Mouse (Mus musculus): Measurements from ENCODE around the gene D8Ertd738e. TPM values are rescaled to one million over a fixed set of nuclear protein-coding genes. Genes with fewer than 3 reads are reported as not detected.

Gene D8Ertd738e
- polyA plus RNA-seq, 1 experiment from 2014 or later: 292 TPM

GRCm38 (mm10) chr8:84208381-84209380 lies 40.8 kb downstream of the D8Ertd738e start:
- Histone ChIP-seq H3K9me3 (no peaks in the 10 kb centered on the region), H3K9ac (no peak overlapping the region), H3K27ac (peak overlapping the region; percentile 48; the same call in 1 of the 2 replicates), H3K4me2 (replicated peaks) (no peak overlapping the region), H3K4me3 (replicated peaks) (no peak overlapping the region), H3K4me1 (replicated peaks) (peaks cover 22% of the 10 kb centered on the region), H3K36me3 (peaks cover 23% of the 10 kb centered on the region; the same call in 1 of the 2 replicates), H3K27me3 (replicated peaks) (no peaks in the 10 kb centered on the region)
- WGBS: 63% methylated on average over 17 of the region's 17 CpGs
- ATAC-seq: no peak

GRCm38 (mm10) chr8:84207811-84208210 lies 41.7 kb downstream of the D8Ertd738e start:
- ATAC-seq: no peak
- Histone ChIP-seq H3K9ac (peak overlapping the region; percentile 21; the same call in 1 of the 2 replicates), H3K4me1 (replicated peaks) (peaks cover 30% of the 10 kb centered on the region), H3K4me3 (replicated peaks) (no peak overlapping the region), H3K27me3 (replicated peaks) (no peaks in the 10 kb centered on the region), H3K36me3 (peaks cover 22% of the 10 kb centered on the region; the same call in 1 of the 2 replicates), H3K4me2 (replicated peaks) (no peak overlapping the region), H3K27ac (peak overlapping the region; percentile 48), H3K9me3 (no peaks in the 10 kb centered on the region)
- WGBS: 56% methylated on average over 7 of the region's 7 CpGs

- no peak overlapping the region for H3K27ac ChIP-seq
- peaks cover 13% of the 10 kb centered on the region; the same call in 1 of the 2 replicates for H3K36me3 ChIP-seq
- no peak overlapping the region for H3K4me2 ChIP-seq (replicated peaks)
- no peak for ATAC-seq
- no peak overlapping the region for H3K9ac ChIP-seq
- peaks cover 40% of the 10 kb centered on the region for H3K4me1 ChIP-seq (replicated peaks)
- H3K27me3 ChIP-seq (replicated peaks): no peaks in the 10 kb centered on the region
- 96% methylated on average over 3 of the region's 3 CpGs for WGBS
- no peak overlapping the region for H3K4me3 ChIP-seq (replicated peaks)
- H3K9me3 ChIP-seq: no peaks in the 10 kb centered on the region
These were observed 42.9 kb downstream of the D8Ertd738e start for GRCm38 (mm10) chr8:84206666-84207065.

- H3K4me3 ChIP-seq (replicated peaks): no peak overlapping the region
- no peak for ATAC-seq
- H3K9me3 ChIP-seq: no peaks in the 10 kb centered on the region
- H3K36me3 ChIP-seq: 0 out of 2 replicates have a peak, but pooled peaks cover 8% of the 10 kb centered on the region
- 97% methylated on average over 5 of the region's 5 CpGs for WGBS
- H3K27ac ChIP-seq: no peak overlapping the region
- peaks cover 48% of the 10 kb centered on the region for H3K4me1 ChIP-seq (replicated peaks)
- H3K9ac ChIP-seq: no peak overlapping the region
- no peaks in the 10 kb centered on the region for H3K27me3 ChIP-seq (replicated peaks)
- H3K4me2 ChIP-seq (replicated peaks): no peak overlapping the region
These were observed 44.4 kb downstream of the D8Ertd738e start for GRCm38 (mm10) chr8:84205073-84205472.

GRCm38 (mm10) chr8:84203975-84204772 lies 45.3 kb downstream of the D8Ertd738e start:
- H3K27me3 ChIP-seq (replicated peaks): no peaks in the 10 kb centered on the region
- 48% methylated on average over 13 of the region's 13 CpGs for WGBS
- peak; percentile 9 for ATAC-seq
- H3K9ac ChIP-seq: peak overlapping the region; percentile 64
- 0 out of 2 replicates have a peak, but pooled peaks cover 4% of the 10 kb centered on the region for H3K36me3 ChIP-seq
- H3K4me3 ChIP-seq (replicated peaks): peak overlapping the region; percentile 73
- no peaks in the 10 kb centered on the region for H3K9me3 ChIP-seq
- peak overlapping the region; percentile 94 for H3K27ac ChIP-seq
- peak overlapping the region; percentile 94 for H3K4me2 ChIP-seq (replicated peaks)
- peaks cover 54% of the 10 kb centered on the region for H3K4me1 ChIP-seq (replicated peaks)

GRCm38 (mm10) chr8:84202938-84203917 lies 46.3 kb downstream of the D8Ertd738e start:
- Histone ChIP-seq H3K9me3 (no peaks in the 10 kb centered on the region), H3K4me3 (replicated peaks) (peak overlapping the region; percentile 73), H3K27me3 (replicated peaks) (no peaks in the 10 kb centered on the region), H3K4me2 (replicated peaks) (peak overlapping the region; percentile 94), H3K4me1 (replicated peaks) (peaks cover 61% of the 10 kb centered on the region), H3K9ac (peak overlapping the region; percentile 64), H3K27ac (peak overlapping the region; percentile 94), H3K36me3 (no peaks in the 10 kb centered on the region)
- ATAC-seq: peak; percentile 52
- 7% methylated on average over 34 of the region's 34 CpGs for WGBS

- Histone ChIP-seq H3K4me2 (replicated peaks) (peak overlapping the region; percentile 94), H3K27me3 (replicated peaks) (no peaks in the 10 kb centered on the region), H3K9ac (0 out of 2 replicates have a peak overlapping the region, but pooled peaks have one; percentile 12), H3K36me3 (no peaks in the 10 kb centered on the region), H3K9me3 (no peaks in the 10 kb centered on the region), H3K4me1 (replicated peaks) (peaks cover 61% of the 10 kb centered on the region), H3K4me3 (replicated peaks) (peak overlapping the region; percentile 73), H3K27ac (peak overlapping the region; percentile 94)
- WGBS: 78% methylated on average over 9 of the region's 9 CpGs
- no peak for ATAC-seq
These were observed 47.1 kb downstream of the D8Ertd738e start for GRCm38 (mm10) chr8:84202466-84202865.

GRCm38 (mm10) chr8:84201545-84202245 lies 47.8 kb downstream of the D8Ertd738e start:
- H3K27me3 ChIP-seq (replicated peaks): no peaks in the 10 kb centered on the region
- no peaks in the 10 kb centered on the region for H3K36me3 ChIP-seq
- peak overlapping the region; percentile 94 for H3K4me2 ChIP-seq (replicated peaks)
- 41% methylated on average over 15 of the region's 15 CpGs for WGBS
- peaks cover 60% of the 10 kb centered on the region for H3K4me1 ChIP-seq (replicated peaks)
- H3K4me3 ChIP-seq (replicated peaks): peak overlapping the region; percentile 73
- H3K9ac ChIP-seq: peak overlapping the region; percentile 73
- H3K27ac ChIP-seq: peak overlapping the region; percentile 82
- H3K9me3 ChIP-seq: no peaks in the 10 kb centered on the region
- no peak; the same call in 1 of the 2 replicates for ATAC-seq

- Histone ChIP-seq H3K27ac (peak overlapping the region; percentile 82), H3K27me3 (replicated peaks) (no peaks in the 10 kb centered on the region), H3K9ac (peak overlapping the region; percentile 73), H3K9me3 (no peaks in the 10 kb centered on the region), H3K4me2 (replicated peaks) (peak overlapping the region; percentile 94), H3K4me3 (replicated peaks) (peak overlapping the region; percentile 73), H3K36me3 (no peaks in the 10 kb centered on the region), H3K4me1 (replicated peaks) (peaks cover 60% of the 10 kb centered on the region)
- 3% methylated on average over 60 of the region's 70 CpGs for WGBS
- peak; percentile 36 for ATAC-seq
These were observed 48.6 kb downstream of the D8Ertd738e start for GRCm38 (mm10) chr8:84200652-84201544.

GRCm38 (mm10) chr8:84200126-84200555 lies 49.4 kb downstream of the D8Ertd738e start:
- H3K27ac ChIP-seq: peak overlapping the region; percentile 82
- no peaks in the 10 kb centered on the region for H3K27me3 ChIP-seq (replicated peaks)
- WGBS: 20% methylated on average over 8 of the region's 8 CpGs
- ATAC-seq: no peak
- H3K9me3 ChIP-seq: no peaks in the 10 kb centered on the region
- peak overlapping the region; percentile 73 for H3K4me3 ChIP-seq (replicated peaks)
- H3K4me2 ChIP-seq (replicated peaks): peak overlapping the region; percentile 94
- H3K4me1 ChIP-seq (replicated peaks): peaks cover 60% of the 10 kb centered on the region
- H3K9ac ChIP-seq: peak overlapping the region; percentile 73; the same call in 1 of the 2 replicates
- no peaks in the 10 kb centered on the region for H3K36me3 ChIP-seq
